Mouse (Mus musculus) G1E (cell line): ENCODE data around the gene Rora. TPM values are rescaled to one million over a fixed set of nuclear protein-coding genes. Genes with fewer than 3 reads are reported as not detected.

Experiments
- ATAC-seq: 2 replicates; pipeline ENCODE4 v1.8.0; 2016; ENCODE audit warnings: mild to moderate bottlenecking; ENCODE audit not compliant: insufficient number of reproducible peaks, poor library complexity, low FRiP score, severe bottlenecking; ENCODE audit errors: extremely low read depth
- DNase-seq: peaks from one replicate; pipeline ENCODE4 v3.0.0; 2012; ENCODE audit warnings: low spot score
- H3K27me3 ChIP-seq: 2 replicates; pipeline ENCODE4 v1.6.1; 2012; ENCODE audit warnings: mild to moderate bottlenecking, low read length, inconsistent platforms; ENCODE audit not compliant: insufficient read depth
- H3K36me3 ChIP-seq: replicated peaks from 2 replicates; pipeline ENCODE3; 2012; ENCODE audit warnings: mild to moderate bottlenecking, inconsistent platforms
- H3K4me1 ChIP-seq: 2 replicates; pipeline ENCODE4 v1.6.1; 2012; ENCODE audit warnings: low read depth, low read length, inconsistent platforms, mixed read lengths; ENCODE audit not compliant: insufficient read depth
- H3K4me3 ChIP-seq: 2 replicates; pipeline ENCODE4 v1.5.1; 2012; ENCODE audit warnings: low read depth, mild to moderate bottlenecking, inconsistent platforms, low read length, moderate library complexity, mixed read lengths
- H3K9me3 ChIP-seq: replicated peaks from 2 replicates; pipeline ENCODE4 v1.6.1; 2012; ENCODE audit warnings: inconsistent platforms
- CTCF ChIP-seq: IDR thresholded peaks from 2 replicates; pipeline ENCODE4 v1.5.1; 2012; ENCODE audit warnings: low read depth, low read length, inconsistent platforms, mixed read lengths
- GATA1 ChIP-seq: IDR thresholded peaks from 2 replicates; pipeline ENCODE4 v1.6.1; 2012; ENCODE audit warnings: borderline replicate concordance, low read length, inconsistent platforms, mixed read lengths
- GATA2 ChIP-seq: IDR thresholded peaks from 2 replicates; pipeline ENCODE4 v1.6.1; 2012; ENCODE audit warnings: low read depth, low read length, inconsistent platforms, borderline replicate concordance
- POLR2AphosphoS5 ChIP-seq: IDR thresholded peaks from 2 replicates; pipeline ENCODE4 v1.6.1; 2012; ENCODE audit warnings: low read depth, low read length, inconsistent platforms; ENCODE audit not compliant: insufficient replicate concordance
- TAL1 ChIP-seq: conservative IDR thresholded peaks from 2 replicates; pipeline ENCODE4 v1.6.1; 2012; ENCODE audit warnings: low read depth, low read length, inconsistent platforms, mixed read lengths
- polyA plus RNA-seq: library from polyadenylated mRNA; stranded (reverse); fragments of >175 nt; gene quantifications from 2 replicates; pipeline ENCODE4 v1.2.3, GENCODE M21; 2012
- total RNA-seq, 2 experiments: library from RNA; stranded (forward) in 1 of 2; stranded (reverse) in 1 of 2; fragments of 200-1000 nt in 1 of 2; fragments of >200 nt in 1 of 2; fragmentation: Nextera tagmentation in 1 of 2; gene quantifications; 2 replicates each; pipeline ENCODE4 v1.2.3; 2014 to 2017

Rora gene
- total and polyA plus RNA-seq, 3 experiments = 0.11 TPM; not detected in 2

DNA sequence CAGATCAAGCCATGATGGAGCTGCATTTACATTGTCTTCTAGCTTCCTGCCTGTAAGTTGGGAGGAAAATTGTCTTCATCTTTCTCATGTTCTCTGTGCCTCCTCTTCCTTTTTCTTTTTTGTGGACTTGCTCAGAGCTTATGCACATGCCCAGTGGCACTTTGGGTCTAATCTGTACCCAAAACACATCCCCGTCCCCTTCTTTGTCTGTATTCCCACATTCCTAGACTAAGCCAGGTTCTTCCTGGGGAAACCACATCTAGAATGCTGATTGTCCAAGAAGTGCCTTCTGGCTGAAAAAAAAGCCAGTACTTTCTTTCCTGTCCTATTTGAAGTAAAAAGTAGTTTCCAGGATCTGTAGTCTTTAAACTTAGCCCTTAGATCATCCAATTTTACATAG lies 367.9 kb downstream of the Rora start:
- DNase-seq (no peak), ATAC-seq (no peak)
- H3K27me3 ChIP-seq = no peaks in the 10 kb centered on the region
- no peaks in the 10 kb centered on the region for H3K4me1 ChIP-seq
- H3K9me3 ChIP-seq = peaks cover 44% of the 10 kb centered on the region
- TF ChIP-seq POLR2AphosphoS5 = no peak
- no peak for TF ChIP-seq GATA2
- TF ChIP-seq TAL1 = no peak
- no peak for TF ChIP-seq CTCF
- no peak for TF ChIP-seq GATA1
- H3K36me3 ChIP-seq = no peaks in the 10 kb centered on the region
- H3K4me3 ChIP-seq = no peak overlapping the region

GRCm38 (mm10) chr9:69023314-69023713 lies 369.7 kb downstream of the Rora start:
- Histone ChIP-seq H3K27me3 (no peaks in the 10 kb centered on the region), H3K36me3 (no peaks in the 10 kb centered on the region), H3K4me1 (no peaks in the 10 kb centered on the region), H3K4me3 (no peak overlapping the region), H3K9me3 (peaks cover 50% of the 10 kb centered on the region)
- DNase-seq (no peak), ATAC-seq (no peak)
- TF ChIP-seq POLR2AphosphoS5 = no peak
- TF ChIP-seq GATA1 = no peak
- no peak for TF ChIP-seq GATA2
- TF ChIP-seq CTCF = no peak
- no peak for TF ChIP-seq TAL1

DNA sequence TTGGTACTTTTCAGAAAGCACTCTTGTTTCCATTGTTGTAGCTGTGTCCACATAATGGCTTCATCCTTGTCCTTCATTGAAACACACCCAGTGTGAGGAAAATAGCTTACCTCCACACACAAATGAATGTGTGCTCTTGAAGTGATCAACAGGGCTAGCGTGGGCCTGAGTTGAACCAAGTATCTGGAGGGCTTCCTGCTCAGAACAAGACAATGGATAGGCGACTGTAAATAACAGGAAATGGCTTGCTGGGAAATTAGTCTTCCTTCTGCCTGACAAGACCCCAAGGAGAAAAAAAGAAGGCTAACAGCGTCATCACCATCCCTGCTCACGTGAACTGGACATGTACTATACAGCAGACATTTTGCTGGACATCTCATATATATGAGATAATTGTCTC lies 374.6 kb downstream of the Rora start:
- Histone ChIP-seq H3K9me3 (peaks cover 28% of the 10 kb centered on the region), H3K27me3 (no peaks in the 10 kb centered on the region), H3K36me3 (no peaks in the 10 kb centered on the region), H3K4me1 (no peaks in the 10 kb centered on the region), H3K4me3 (no peak overlapping the region)
- DNase-seq = no peak
- TF ChIP-seq POLR2AphosphoS5 (no peak), GATA1 (no peak), TAL1 (no peak), CTCF (no peak), GATA2 (no peak)
- no peak for ATAC-seq

DNA sequence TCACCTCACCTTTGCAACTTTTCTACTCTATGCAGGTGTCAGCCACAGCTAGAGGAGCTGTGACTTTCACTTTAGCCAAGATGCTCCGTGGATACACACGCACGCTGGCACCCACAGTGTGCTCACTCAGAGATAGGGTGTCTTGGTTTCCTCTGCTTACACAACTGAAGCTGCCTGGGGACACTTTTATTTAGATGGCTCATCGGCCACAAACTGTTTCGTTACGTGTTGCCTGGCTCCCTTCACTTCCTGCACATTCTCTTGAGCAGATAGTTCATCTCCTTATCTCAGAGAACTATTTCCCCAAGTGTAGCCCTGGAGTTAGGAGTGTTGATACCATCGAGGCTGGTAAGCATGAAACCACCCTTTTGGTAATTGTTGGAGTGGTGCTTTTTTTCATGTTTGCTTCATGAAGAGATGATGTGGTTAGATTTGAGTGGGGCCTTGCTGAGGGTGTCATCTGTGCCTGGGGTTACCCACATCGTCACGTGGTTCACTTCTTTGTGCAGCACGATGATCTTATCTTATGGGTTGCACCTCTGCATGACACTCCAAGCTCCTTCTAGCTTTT lies 380.8 kb downstream of the Rora start:
- Histone ChIP-seq H3K27me3 (no peaks in the 10 kb centered on the region), H3K4me3 (no peak overlapping the region), H3K36me3 (no peaks in the 10 kb centered on the region), H3K4me1 (no peaks in the 10 kb centered on the region), H3K9me3 (peaks cover 53% of the 10 kb centered on the region)
- TF ChIP-seq POLR2AphosphoS5 = no peak
- no peak for TF ChIP-seq GATA1
- TF ChIP-seq CTCF = no peak
- DNase-seq (no peak), ATAC-seq (no peak)

DNA sequence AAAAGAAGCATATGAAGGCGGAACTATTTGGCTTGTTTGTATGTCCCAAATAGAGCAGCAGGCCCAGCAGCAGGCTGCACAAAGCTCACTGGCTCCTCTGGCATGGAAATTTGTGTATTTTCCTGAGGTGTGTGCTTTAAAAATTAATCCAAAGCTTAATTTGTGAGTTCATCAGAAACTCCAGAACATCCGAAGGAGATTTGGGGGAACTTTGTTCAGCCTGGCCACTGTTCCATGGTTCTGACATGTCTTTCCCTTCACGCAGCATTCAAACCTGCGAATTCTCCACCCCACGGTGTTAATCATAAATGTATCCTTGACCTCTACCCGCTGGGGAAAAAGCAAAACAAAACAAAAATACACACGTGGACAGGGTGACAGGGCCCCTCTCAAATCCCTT lies 381.9 kb downstream of the Rora start:
- Histone ChIP-seq H3K4me1 (no peaks in the 10 kb centered on the region), H3K27me3 (no peaks in the 10 kb centered on the region), H3K4me3 (no peak overlapping the region), H3K9me3 (peaks cover 62% of the 10 kb centered on the region), H3K36me3 (no peaks in the 10 kb centered on the region)
- TF ChIP-seq POLR2AphosphoS5 (no peak), GATA2 (no peak), CTCF (no peak), TAL1 (no peak), GATA1 (no peak)
- DNase-seq = no peak
- no peak for ATAC-seq

DNA sequence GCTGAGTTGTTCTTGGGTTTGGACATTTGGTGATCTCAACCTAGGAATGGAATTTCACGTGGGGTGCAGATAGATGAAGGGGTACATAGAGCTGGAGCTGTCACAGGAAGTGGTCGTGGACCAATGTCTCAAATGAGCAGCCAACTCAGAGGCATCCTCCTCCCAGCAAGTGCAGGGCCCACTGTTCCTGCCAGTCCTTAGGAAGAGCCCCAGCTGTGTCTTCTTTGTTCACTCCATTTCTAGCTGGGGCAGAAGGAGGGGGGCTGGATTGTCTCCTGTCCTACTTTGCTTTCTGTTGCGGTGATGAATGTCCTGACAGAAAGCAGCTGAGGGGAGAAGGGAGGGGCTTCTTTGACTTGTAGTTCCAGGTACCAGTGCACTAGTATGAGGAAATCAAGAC lies 382.7 kb downstream of the Rora start:
- H3K4me3 ChIP-seq = no peak overlapping the region
- no peak for DNase-seq
- H3K9me3 ChIP-seq = peaks cover 61% of the 10 kb centered on the region
- ATAC-seq = no peak
- H3K36me3 ChIP-seq = no peaks in the 10 kb centered on the region
- no peaks in the 10 kb centered on the region for H3K4me1 ChIP-seq
- H3K27me3 ChIP-seq = no peaks in the 10 kb centered on the region
- TF ChIP-seq CTCF (no peak), GATA2 (no peak), TAL1 (no peak), POLR2AphosphoS5 (no peak), GATA1 (no peak)

- Histone ChIP-seq H3K4me3 (no peak overlapping the region), H3K27me3 (no peaks in the 10 kb centered on the region), H3K9me3 (peaks cover 54% of the 10 kb centered on the region), H3K4me1 (no peaks in the 10 kb centered on the region), H3K36me3 (no peaks in the 10 kb centered on the region)
- no peak for DNase-seq
- no peak for TF ChIP-seq CTCF
- ATAC-seq = no peak
Measured at GRCm38 (mm10) chr9:69043920-69044613, 390.5 kb downstream of the Rora start.
